Mouse (Mus musculus) heart, postnatal 14 days (tissue): ENCODE results near the gene Sgo2a. TPM values are rescaled to one million over a fixed set of nuclear protein-coding genes. Genes with fewer than 3 reads are reported as not detected.
"Not testable (repeated sequence)": the region's sequence is repeated elsewhere in the genome, so short reads cannot be mapped to it uniquely, and the experiment has no call there.

Source experiments
- DNase-seq, 2 experiments: peaks; one replicate each; pipeline ENCODE4 v3.0.0; 2021 to 2022
- intact Hi-C: fragments of 180-260 bp; cut with DNase I; formaldehyde crosslinking; loops from one replicate; pipeline ENCODE4 v1.15.1; 2025
- total RNA-seq, 2 experiments: library from RNA; stranded (reverse); gene quantifications; 2 replicates each; pipeline ENCODE4 v1.2.3; 2021

Gene Sgo2a
- total RNA-seq, 2 experiments from 2014 or later, result 3.5 to 4.5 TPM

GRCm38 (mm10) chr1:58029636-58030117 lies 33.9 kb downstream of the Sgo2a start, which contains the start of gene Aox1:
Gene Aox1 (plus strand): TSS chr1:58029931.
- intact Hi-C loops, result loop anchor here (5.0 kb wide), 1 partner anchor 602 kb away; no protein-coding TSS in a partner anchor
- DNase-seq, result peak; percentile 56 to 64

- intact Hi-C loops, result loop anchor here (5.0 kb wide), 1 partner anchor 603 kb away; no protein-coding TSS in a partner anchor
- peak; percentile 80 to 86 for DNase-seq
These were observed 34.5 kb downstream of the Sgo2a start for GRCm38 (mm10) chr1:58030156-58030871.

- intact Hi-C loops, result loop anchor here (5.0 kb wide), 1 partner anchor 604 kb away; no protein-coding TSS in a partner anchor
- DNase-seq, result peak; percentile 53 to 68
These were observed 35.5 kb downstream of the Sgo2a start for GRCm38 (mm10) chr1:58031160-58031769.

GRCm38 (mm10) chr1:58037306-58037705 lies 41.5 kb downstream of the Sgo2a start:
- intact Hi-C loops, DNase-seq: not testable (repeated sequence)

- intact Hi-C loops, result no loop called here
- no peak for DNase-seq
These were observed 49.3 kb downstream of the Sgo2a start for GRCm38 (mm10) chr1:58045076-58045475.

GRCm38 (mm10) chr1:58045546-58045945 lies 49.8 kb downstream of the Sgo2a start:
- no peak for DNase-seq
- intact Hi-C loops, result no loop called here

GRCm38 (mm10) chr1:58046721-58047290 lies 51.0 kb downstream of the Sgo2a start:
- intact Hi-C loops, result no loop called here
- no peak for DNase-seq

GRCm38 (mm10) chr1:58049126-58049525 lies 53.4 kb downstream of the Sgo2a start:
- intact Hi-C loops, result no loop called here
- no peak for DNase-seq

GRCm38 (mm10) chr1:58055598-58055997 lies 59.8 kb downstream of the Sgo2a start:
- intact Hi-C loops, result no loop called here
- DNase-seq, result no peak

- DNase-seq, result no peak
- intact Hi-C loops, result no loop called here
These were observed 60.5 kb downstream of the Sgo2a start for GRCm38 (mm10) chr1:58056074-58056807.

- intact Hi-C loops, result no loop called here
- peak; percentile 5 to 16 for DNase-seq
These were observed 61.2 kb downstream of the Sgo2a start for GRCm38 (mm10) chr1:58056939-58057338.

- intact Hi-C loops, result no loop called here
- no peak for DNase-seq
These were observed 63.1 kb downstream of the Sgo2a start for GRCm38 (mm10) chr1:58058846-58059245.

- intact Hi-C loops, result no loop called here
- no peak for DNase-seq
These were observed 66.4 kb downstream of the Sgo2a start for GRCm38 (mm10) chr1:58062131-58062530.

GRCm38 (mm10) chr1:58065151-58065550 lies 69.4 kb downstream of the Sgo2a start:
- intact Hi-C loops, result no loop called here
- no peak for DNase-seq

- peak; percentile 10 to 18 for DNase-seq
- intact Hi-C loops, result no loop called here
These were observed 69.8 kb downstream of the Sgo2a start for GRCm38 (mm10) chr1:58065606-58066005.

- intact Hi-C loops, result no loop called here
- DNase-seq, result no peak
These were observed 73.4 kb downstream of the Sgo2a start for GRCm38 (mm10) chr1:58069181-58069580.

GRCm38 (mm10) chr1:58070091-58070490 lies 74.3 kb downstream of the Sgo2a start:
- DNase-seq, result no peak
- intact Hi-C loops, result no loop called here

- intact Hi-C loops, result no loop called here
- DNase-seq, result no peak
These were observed 75.2 kb downstream of the Sgo2a start for GRCm38 (mm10) chr1:58071006-58071405.

- intact Hi-C loops, result no loop called here
- no peak for DNase-seq
These were observed 75.7 kb downstream of the Sgo2a start for GRCm38 (mm10) chr1:58071509-58071908.

- intact Hi-C loops, result no loop called here
These were observed 76.6 kb downstream of the Sgo2a start for GRCm38 (mm10) chr1:58072416-58072815.

More at GRCm38 (mm10) chr1:58072416-58072815, 76.6 kb downstream of the Sgo2a start:
- DNase-seq, result no peak
